Mouse (Mus musculus): Measurements from ENCODE around the gene Dmc1.

Gene Dmc1

GRCm38 (mm10) chr15:79511553-79512320 lies 93.2 kb downstream of the Dmc1 start:
- DNase-seq (ENCODE audit: low read depth, low spot score): no peak
